Mouse (Mus musculus): ENCODE data around the gene Agpat1.

DNA sequence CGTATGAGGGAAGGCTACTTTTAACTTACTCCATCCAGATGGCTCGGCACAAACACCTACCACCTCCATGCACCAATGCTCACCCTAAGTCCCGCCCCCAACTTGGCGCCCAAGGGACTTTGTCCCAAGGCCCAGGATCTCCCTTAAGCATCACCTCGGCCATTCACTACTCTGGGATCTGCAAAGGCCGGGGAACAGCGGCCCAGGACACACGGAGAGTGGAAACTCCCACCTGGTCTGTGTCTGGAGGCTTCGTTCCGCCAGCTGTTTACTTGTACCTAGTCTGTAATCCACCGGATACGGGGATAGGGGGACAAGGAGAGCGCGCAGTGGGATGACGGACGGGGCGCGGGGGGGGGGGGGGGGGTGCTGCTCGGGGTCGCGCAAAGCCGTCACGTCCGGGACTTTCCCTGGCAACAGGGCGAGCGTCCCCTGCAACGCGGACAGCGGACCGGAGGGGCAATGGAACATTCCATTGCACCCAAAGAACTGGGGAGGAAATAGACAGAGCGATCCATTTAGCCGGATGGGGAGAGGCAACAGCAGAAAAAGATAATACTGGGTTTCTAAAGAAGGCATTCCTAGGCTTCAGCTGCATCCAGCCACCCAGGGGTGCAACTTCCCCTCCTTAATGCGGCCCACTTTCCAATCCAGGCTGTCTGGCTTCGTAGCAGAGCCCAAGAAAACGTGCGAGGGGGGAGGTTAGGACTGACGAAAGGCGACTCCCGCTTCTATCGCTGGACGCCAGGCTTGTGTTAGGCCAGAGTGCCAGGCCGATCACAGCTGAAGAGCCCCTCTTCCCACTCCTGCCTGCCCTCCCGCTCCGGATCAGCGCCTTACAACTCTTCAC is 23.3 kb downstream of the Agpat1 start:
- TF ChIP-seq EP300 (IDR thresholded peaks at IDR 0.05) (no peak), CTCF (IDR thresholded peaks at IDR 0.05) (no peak; the same call in 1 of the 2 replicates)
